Mouse (Mus musculus) forebrain, embryonic 10.5 days (tissue): Measurements from ENCODE around the gene Slc17a9. TPM values are rescaled to one million over a fixed set of nuclear protein-coding genes. Genes with fewer than 3 reads are reported as not detected.
"Not testable (repeated sequence)": the region's sequence is repeated elsewhere in the genome, so short reads cannot be mapped to it uniquely, and the experiment has no call there.

Experiments used
- DNase-seq: peaks from one replicate; pipeline ENCODE4 v3.0.0-alpha.2; 2017; ENCODE audit warnings: low spot score; ENCODE audit errors: extremely low spot score
- H3K27ac ChIP-seq: fragments of 300-500 bp; sonication (generic); 2 replicates; pipeline ENCODE4 v1.5.1; 2016; ENCODE audit warnings: mild to moderate bottlenecking
- H3K27me3 ChIP-seq: fragments of 300-500 bp; sonication (generic); 2 replicates; pipeline ENCODE4 v1.6.1; 2016; ENCODE audit warnings: mild to moderate bottlenecking; ENCODE audit not compliant: poor library complexity, severe bottlenecking
- H3K36me3 ChIP-seq: fragments of 300-500 bp; sonication (generic); replicated peaks from 2 replicates; pipeline ENCODE4 v1.6.1; 2016; ENCODE audit warnings: mild to moderate bottlenecking, moderate library complexity
- H3K4me1 ChIP-seq: fragments of 300-500 bp; sonication (generic); 2 replicates; pipeline ENCODE4 v1.6.1; 2016
- H3K4me3 ChIP-seq: fragments of 300-500 bp; sonication (generic); 2 replicates; pipeline ENCODE4 v1.5.1; 2016; ENCODE audit warnings: mild to moderate bottlenecking, moderate library complexity
- H3K9me3 ChIP-seq: fragments of 300-500 bp; sonication (generic); 2 replicates; pipeline ENCODE4 v1.6.1; 2016; ENCODE audit warnings: mild to moderate bottlenecking, moderate library complexity
- WGBS: fragments of 180-500 bp; shearing (Covaris S2); methylation state at CpG from one replicate; pipeline ENCODE4 v1.1.7; 2016; 5-methylcytosine and 5-hydroxymethylcytosine counted together
- polyA plus RNA-seq: library from polyadenylated mRNA; unstranded; fragments of >200 nt; fragmentation: Nextera tagmentation; extraction: Ambion mirVana; gene quantifications from 2 replicates; pipeline ENCODE4 v1.2.1, GENCODE M21; 2016

Slc17a9 gene
- polyA plus RNA-seq, 1 experiment from 2014 or later: 0.95 TPM

DNA sequence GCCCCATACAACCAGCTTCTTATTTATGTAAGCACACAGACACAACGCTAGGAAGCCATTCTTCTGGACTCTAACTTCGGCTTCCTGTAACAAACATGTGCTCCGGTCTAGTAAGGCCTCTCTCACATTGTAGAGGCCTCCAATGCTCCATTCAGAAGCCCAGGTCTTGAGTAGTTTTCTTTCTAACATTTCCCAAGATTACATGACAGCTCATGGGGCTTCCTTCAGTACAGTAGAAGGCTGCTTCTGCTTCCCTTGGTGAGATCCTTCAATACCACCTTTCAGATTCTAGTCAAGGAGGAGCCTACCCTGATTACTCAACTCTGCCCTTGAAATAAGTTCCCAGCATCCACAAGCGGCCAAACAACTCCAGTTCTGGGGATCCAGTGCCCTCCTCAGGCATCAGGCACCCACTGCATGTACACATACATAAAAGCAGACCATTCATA is 22.3 kb upstream of the Slc17a9 start:
- no peak for DNase-seq
- no peaks in the 10 kb centered on the region for H3K9me3 ChIP-seq
- H3K4me1 ChIP-seq: peaks cover 39% of the 10 kb centered on the region
- peak overlapping the region; percentile 97 for H3K27ac ChIP-seq
- no peaks in the 10 kb centered on the region for H3K27me3 ChIP-seq
- H3K4me3 ChIP-seq: peak overlapping the region; percentile 95
- H3K36me3 ChIP-seq: peaks cover 29% of the 10 kb centered on the region
- WGBS: 36% methylated on average over 4 of the region's 4 CpGs

DNA sequence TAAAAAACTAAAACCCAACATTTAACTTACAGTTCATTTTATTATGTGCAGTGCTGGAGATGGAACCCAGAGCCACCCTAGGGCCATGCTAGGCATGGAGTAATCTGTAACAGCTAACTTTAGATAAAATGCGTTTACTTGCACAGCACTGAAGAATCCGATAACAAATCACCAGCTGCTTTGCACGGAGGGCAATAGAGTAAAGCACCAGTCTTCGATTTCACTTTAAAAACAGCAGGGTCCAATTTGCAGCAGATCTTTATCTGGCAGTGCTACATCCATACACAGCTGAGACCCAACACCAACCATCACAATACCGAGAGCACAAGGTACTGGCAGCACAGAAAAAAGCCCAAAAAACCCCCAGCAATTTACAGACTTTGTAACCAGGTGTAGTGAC is 21.9 kb upstream of the Slc17a9 start:
- Histone ChIP-seq H3K27ac (peak overlapping the region; percentile 97; the same call in 1 of the 2 replicates), H3K36me3 (peaks cover 29% of the 10 kb centered on the region)
- WGBS: 83% methylated on average over 5 of the region's 5 CpGs

DNA sequence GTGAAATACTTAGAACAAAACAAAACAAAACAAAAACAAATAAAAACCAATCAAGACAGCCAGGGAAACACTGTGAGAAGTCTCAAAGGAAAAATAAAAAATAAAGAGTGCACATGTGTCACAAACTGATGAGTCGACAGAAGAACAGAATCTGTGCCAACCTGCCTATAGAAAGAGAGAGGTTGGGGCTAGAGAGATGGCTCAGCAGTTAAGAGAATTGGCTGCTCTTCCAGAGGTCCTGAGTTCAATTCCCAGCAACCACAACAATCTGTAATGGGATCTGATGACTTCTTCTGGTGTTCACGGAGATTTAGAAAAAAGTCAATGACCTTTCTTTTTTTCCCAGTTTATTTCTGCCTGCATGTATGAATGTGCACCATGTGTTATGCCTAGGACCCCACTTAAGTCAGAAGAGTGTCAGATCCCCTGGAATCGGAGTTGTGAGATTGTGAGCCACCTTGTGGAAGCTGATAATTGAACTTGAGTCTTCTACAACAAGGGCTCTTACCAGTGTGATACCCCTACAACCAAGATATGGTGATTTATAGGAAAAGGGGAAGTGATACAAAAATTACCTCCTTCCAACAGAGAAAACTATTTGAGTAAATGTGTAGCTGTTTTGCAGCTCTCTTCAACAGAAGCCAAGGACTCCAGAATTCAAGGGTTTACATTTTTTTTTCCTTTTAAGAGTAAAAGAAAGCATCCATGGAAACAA is 21.3 kb upstream of the Slc17a9 start:
- DNase-seq: no peak
- Histone ChIP-seq H3K4me1 (peaks cover 48% of the 10 kb centered on the region), H3K4me3 (no peak overlapping the region), H3K9me3 (no peaks in the 10 kb centered on the region), H3K36me3 (peaks cover 29% of the 10 kb centered on the region), H3K27ac (no peak overlapping the region), H3K27me3 (no peaks in the 10 kb centered on the region)
- WGBS: 82% methylated on average over 3 of the region's 3 CpGs

More for the DNA sequence above, 21.9 kb upstream of the Slc17a9 start:
- H3K4me3 ChIP-seq: peak overlapping the region; percentile 95; the same call in 1 of the 2 replicates
- H3K9me3 ChIP-seq: no peaks in the 10 kb centered on the region
- no peaks in the 10 kb centered on the region for H3K27me3 ChIP-seq
- DNase-seq: no peak
- peaks cover 41% of the 10 kb centered on the region for H3K4me1 ChIP-seq

DNA sequence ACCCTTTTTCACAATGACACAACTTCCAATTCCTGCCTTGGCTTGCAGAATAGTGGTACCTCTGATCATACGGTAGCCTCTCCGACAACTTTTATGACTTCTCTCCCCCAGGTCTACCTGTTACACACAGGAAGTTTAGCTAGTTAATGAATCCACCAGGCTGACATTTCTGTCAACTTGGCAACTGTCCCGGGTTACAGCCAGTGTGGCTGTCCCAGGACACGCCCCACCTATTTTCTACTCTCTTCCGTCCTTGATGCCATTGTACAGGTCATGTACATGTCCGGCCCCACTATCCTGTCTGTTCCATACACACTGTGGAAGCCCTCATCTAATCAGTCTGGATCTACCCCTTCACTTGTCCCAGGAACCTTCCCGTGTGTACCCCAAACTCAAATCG is 20.5 kb upstream of the Slc17a9 start:
- no peak overlapping the region for H3K27ac ChIP-seq
- no peak for DNase-seq
- H3K9me3 ChIP-seq: no peaks in the 10 kb centered on the region
- H3K4me1 ChIP-seq: peaks cover 47% of the 10 kb centered on the region
- H3K27me3 ChIP-seq: no peaks in the 10 kb centered on the region
- peaks cover 29% of the 10 kb centered on the region for H3K36me3 ChIP-seq
- no peak overlapping the region for H3K4me3 ChIP-seq
- WGBS: 94% methylated on average over 8 of the region's 8 CpGs

DNA sequence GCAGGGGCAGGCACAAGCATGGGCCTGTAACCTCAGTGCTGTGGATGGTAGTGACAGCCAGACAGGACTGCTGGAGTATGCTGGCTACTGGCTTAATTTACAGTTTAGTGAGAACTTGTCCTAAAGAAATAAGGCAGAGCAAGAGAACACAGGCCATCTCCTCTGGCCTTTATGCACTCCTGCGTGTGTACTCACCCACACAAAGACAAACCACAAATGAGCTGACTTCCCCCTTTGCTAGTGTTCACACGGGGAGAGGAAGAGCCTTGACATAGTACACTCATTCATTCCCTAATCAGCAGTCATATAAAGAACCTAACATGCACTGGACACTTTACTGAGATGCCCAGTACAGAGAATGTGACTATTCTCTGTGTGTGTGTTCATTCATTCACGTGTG is 20.0 kb upstream of the Slc17a9 start:
- Histone ChIP-seq H3K36me3 (peaks cover 29% of the 10 kb centered on the region), H3K27me3 (no peaks in the 10 kb centered on the region), H3K27ac (no peak overlapping the region), H3K4me1 (peaks cover 42% of the 10 kb centered on the region), H3K4me3 (no peak overlapping the region), H3K9me3 (no peaks in the 10 kb centered on the region)
- DNase-seq: no peak
- 83% methylated on average over 3 of the region's 3 CpGs for WGBS

DNA sequence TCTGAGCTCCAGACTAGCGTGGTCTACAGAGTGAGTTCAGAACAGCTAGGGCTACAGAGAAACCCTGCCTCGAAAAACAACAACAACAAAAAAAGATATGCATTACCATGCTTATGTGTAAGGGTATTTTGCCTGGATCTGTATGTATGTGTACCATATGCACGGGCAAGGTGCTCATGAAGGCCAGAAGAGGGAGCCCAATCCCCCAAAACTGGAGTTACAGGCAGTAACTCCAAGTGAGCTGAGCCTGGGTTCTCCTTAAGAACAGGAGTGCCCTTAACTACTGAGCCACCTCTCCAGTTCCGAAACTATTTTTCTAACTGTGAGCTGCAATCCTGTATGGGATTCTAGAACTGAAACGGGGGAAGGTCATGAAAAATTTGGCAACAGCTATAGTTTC is 19.1 kb upstream of the Slc17a9 start:
- Histone ChIP-seq H3K27me3 (no peaks in the 10 kb centered on the region), H3K4me3 (no peak overlapping the region), H3K9me3 (no peaks in the 10 kb centered on the region), H3K36me3 (peaks cover 29% of the 10 kb centered on the region), H3K27ac (no peak overlapping the region), H3K4me1 (peaks cover 37% of the 10 kb centered on the region)
- WGBS: 91% methylated on average over 5 of the region's 5 CpGs
- DNase-seq: no peak

DNA sequence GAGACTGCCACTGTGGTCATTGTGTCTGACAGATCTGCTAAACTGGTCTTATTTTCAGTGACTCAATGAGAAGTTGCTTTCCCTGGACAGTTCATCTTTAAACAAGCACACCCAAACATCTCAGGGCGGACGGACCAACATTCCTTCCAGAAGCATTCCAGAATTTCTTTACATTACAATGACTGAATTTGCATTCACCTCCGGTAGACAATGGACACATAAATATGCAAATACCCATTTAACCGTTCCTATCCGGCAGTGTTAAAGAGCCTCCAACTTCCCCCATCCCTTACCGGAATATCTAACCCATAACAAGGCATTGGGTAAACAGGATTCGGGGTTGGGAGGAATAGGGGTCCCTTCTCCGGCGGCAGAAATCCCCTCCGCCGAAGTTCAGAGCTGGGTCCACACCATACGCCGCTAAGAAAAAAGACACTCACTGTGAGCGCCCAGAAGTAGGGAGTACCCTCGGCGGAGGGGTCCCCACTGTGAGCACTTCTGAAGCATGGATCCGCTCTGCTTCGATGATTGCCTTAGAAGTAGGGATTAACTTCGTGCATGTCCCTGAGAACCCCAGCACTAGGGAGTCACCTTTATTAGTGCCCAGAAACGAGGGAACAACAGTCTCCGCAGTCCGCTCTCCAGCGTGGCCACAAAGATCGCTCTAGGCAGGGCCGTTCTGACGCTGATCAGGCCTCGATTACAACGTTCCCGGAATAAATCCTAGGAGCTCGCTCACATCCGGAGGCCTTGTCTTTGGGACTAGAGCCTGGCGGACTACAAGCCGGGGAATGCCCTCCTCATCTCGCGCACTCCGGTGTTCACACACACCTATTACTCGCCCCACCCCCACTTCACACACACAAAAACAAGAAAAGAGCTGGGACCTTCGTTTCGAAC is 15.8 kb upstream of the Slc17a9 start:
- Histone ChIP-seq H3K9me3 (no peaks in the 10 kb centered on the region), H3K27ac (peak overlapping the region; percentile 98), H3K4me3 (peak overlapping the region; percentile 82), H3K36me3 (peaks cover 51% of the 10 kb centered on the region), H3K4me1 (peaks cover 26% of the 10 kb centered on the region), H3K27me3 (no peaks in the 10 kb centered on the region)
- no peak for DNase-seq
- WGBS: under 1% methylated on average over 39 of the region's 39 CpGs

DNA sequence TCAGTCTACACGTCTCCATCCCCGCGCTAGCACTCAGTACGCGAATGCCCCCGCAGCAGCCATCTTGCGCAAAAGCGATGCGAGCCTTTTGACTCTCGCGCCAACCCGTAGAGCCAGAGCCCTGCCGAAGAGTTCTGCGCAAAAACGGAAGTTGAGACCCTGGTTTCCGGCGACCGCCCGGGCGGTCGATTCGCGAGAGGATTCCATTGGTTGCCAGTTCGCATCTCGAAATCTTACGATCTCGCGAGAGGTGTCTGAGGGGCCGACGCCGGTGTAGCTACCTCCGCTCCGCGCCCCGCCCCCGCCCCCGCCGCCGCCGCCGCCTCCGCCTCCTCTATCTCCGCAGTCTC is 15.2 kb upstream of the Slc17a9 start, which contains the start of the genes Dido1 and Gid8:
Gene Dido1, minus strand, starts transcription at position 77 of the 350 bp plus-strand sequence.
Gene Gid8, plus strand, starts transcription at position 195 of the 350 bp plus-strand sequence.
- DNase-seq: peak; percentile 98
- peaks cover 52% of the 10 kb centered on the region for H3K36me3 ChIP-seq
- peak within 1 kb of the TSS; percentile 98 for H3K27ac ChIP-seq
- no peaks in the 10 kb centered on the region for H3K27me3 ChIP-seq
- WGBS: under 1% methylated on average over 35 of the region's 43 CpGs
- peaks cover 26% of the 10 kb centered on the region for H3K4me1 ChIP-seq
- no peaks in the 10 kb centered on the region for H3K9me3 ChIP-seq
- peak within 1 kb of the TSS; percentile 82 for H3K4me3 ChIP-seq

DNA sequence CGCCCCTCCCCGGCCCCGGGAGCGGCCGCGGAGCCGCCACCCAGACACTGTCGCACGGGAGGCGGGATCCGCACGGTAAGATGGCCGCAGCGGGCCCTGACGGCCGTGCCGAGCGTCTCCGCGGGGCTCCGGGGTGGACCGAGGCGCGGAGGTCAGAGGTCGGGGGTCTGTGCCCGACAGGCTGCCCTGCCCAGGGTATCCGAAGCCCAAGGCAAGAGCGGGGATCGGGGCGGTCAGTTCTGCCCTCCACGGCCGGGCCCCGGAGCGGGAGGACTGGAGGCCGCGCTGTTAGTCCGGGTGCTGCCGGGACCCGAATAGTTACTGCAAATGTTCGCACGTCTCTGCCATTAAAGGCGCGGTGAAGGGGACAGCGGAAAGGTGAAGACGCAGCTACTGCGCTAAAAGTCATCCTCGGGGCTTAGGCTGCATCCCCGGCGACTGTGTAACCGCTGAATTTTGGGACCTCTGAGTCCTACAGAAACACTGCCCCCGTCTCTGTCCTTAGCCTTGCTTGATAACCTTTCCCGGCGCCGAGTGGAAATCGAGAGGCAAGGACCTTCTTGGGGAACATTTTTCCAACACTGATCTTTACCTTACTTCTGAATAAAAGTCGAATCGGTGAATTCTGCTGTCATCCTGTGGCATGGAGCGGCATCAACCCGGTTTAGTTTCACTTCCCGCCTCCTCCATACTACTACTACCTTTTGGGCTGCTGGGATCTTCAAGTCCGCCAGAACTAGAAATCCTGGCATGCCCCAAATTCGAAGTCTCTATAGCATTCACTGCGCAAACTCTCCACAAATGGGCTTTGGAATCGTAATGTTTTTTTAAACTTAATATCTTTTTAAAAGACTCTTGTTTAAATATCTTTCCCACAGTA is 14.5 kb upstream of the Slc17a9 start:
- peak overlapping the region; percentile 82 for H3K4me3 ChIP-seq
- H3K27me3 ChIP-seq: no peaks in the 10 kb centered on the region
- 3% methylated on average over 64 of the region's 64 CpGs for WGBS
- peak overlapping the region; percentile 98 for H3K27ac ChIP-seq
- no peak for DNase-seq
- peaks cover 51% of the 10 kb centered on the region for H3K36me3 ChIP-seq
- peaks cover 26% of the 10 kb centered on the region for H3K4me1 ChIP-seq
- no peaks in the 10 kb centered on the region for H3K9me3 ChIP-seq

DNA sequence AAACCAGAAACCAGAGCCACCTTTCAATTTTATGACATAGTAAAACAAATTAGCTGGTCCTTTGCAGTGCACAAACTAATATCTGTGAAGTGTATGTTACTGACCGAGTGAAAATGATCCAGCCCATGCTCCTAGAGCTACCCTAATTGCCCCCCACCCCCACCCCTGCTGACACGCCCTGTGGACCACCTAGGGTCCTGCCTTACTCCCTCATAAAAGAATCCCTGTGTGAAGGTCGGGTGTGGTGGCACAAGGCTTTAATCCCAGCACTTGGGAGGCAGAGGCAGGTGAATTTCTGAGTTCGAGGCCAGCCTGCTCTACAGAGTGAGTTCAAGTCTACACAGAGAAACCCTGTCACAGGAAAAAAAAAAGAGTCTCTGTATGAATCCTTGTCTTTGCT is 13.5 kb upstream of the Slc17a9 start:
- 72% methylated on average over 4 of the region's 4 CpGs for WGBS
- Histone ChIP-seq H3K4me3 (peak overlapping the region; percentile 82), H3K27me3 (no peaks in the 10 kb centered on the region), H3K4me1 (peaks cover 26% of the 10 kb centered on the region), H3K36me3 (peaks cover 51% of the 10 kb centered on the region), H3K9me3 (no peaks in the 10 kb centered on the region), H3K27ac (no peak overlapping the region)
- no peak for DNase-seq

DNA sequence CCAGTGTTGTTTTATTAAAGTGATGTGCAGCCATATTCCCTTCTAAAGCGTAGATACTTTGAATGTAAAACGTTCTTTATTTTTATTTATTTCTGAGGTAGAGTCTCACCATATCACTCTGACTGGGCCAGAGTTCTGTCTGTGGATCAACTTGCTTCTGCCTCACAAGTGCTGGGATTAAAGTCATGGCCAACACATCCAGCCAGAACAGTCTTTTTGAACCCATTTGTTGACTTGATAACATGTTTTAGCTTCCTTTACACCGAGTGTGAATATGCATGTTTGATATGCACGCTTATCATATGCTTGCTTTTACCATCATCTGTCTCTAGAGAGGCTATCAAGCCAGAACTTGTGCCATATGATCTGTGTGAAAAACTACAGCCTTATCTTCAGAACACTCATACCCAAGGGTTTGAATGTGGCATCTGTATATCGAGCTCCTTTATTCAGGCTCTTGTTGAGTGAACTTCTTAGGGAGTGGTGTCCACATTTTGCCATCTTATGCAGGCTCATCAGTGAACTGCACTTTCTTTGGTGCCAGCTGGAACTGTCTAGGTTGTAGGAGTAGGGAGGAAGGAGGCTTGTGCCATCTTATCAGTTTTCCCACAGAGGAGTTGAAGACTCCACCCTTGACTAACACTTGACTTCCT is 12.9 kb upstream of the Slc17a9 start:
- whole genome bisulfite sequencing: 94% methylated on average over 5 of the region's 5 CpGs

DNA sequence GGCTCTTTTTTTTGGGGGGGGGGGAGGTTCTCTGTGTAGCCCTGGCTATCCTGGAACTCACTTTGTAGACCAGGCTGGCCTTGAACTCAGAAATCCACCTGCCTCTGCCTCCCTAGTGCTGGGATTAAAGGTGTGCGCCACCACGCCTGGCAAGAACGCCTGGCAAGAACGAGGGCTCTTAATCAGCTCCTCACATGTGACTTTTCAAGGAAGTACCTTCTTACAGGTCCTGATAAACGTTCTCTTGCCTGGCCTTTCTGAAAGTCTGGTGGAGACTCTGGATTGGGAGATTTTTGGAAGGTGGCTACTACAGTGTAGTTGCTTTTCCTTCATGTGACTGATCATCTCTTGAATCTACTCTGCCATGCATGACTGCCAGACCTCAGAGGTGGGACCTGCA is 2.3 kb upstream of the Slc17a9 start:
- not testable (repeated sequence) for DNase-seq

More for the DNA sequence above, 12.9 kb upstream of the Slc17a9 start:
- Histone ChIP-seq H3K4me1 (peaks cover 26% of the 10 kb centered on the region), H3K27me3 (no peaks in the 10 kb centered on the region), H3K36me3 (peaks cover 51% of the 10 kb centered on the region), H3K4me3 (no peak overlapping the region), H3K27ac (no peak overlapping the region), H3K9me3 (no peaks in the 10 kb centered on the region)
- DNase-seq: no peak

More for the DNA sequence above, 2.3 kb upstream of the Slc17a9 start:
- H3K4me3 ChIP-seq, H3K27ac ChIP-seq, H3K27me3 ChIP-seq, H3K9me3 ChIP-seq: not testable (repeated sequence)
- peaks cover 12% of the 10 kb centered on the region for H3K4me1 ChIP-seq
- H3K36me3 ChIP-seq: peaks cover 68% of the 10 kb centered on the region
- 95% methylated on average over 5 of the region's 5 CpGs for WGBS
